10 mouse cellular contexts compared by ENCODE assay signal in genomic region chr15:32042173-32042572, GRCm38 (mm10).
A peak's percentile ranks its signal among the peaks of the same experiment; 100 is the strongest.
DNase-seq lines count a peak whose midpoint lies in the region; ATAC-seq lines count a peak whose summit lies in the region.
"Had no signal": no experiment of that assay in that cellular context is flagged by ENCODE, and none has a peak within 500 bp of the region (broad histone marks: within the 10 kb centered on the region; RNA-seq: fewer than 3 reads in every experiment).

No protein-coding gene starts in this region.

- DNase-seq in cerebellum, postnatal 14 days: no peak
- peak; percentile 14 for DNase-seq in gastrocnemius, postnatal 25 days
- DNase-seq in lung, postnatal 4 days: peak; percentile 39 to 74
- no peak for DNase-seq in right cerebral cortex, adult 18-20 months
- DNase-seq in right cerebral cortex, adult 2 months (ENCODE audit: low spot score in 2 of 2): no peak
- DNase-seq in cerebellum, adult 8-10 months: no peak
- DNase-seq: adrenal gland, postnatal 14 days had no signal

- 0 out of 2 replicates have a peak, but pooled peaks have one; percentile 9 for ATAC-seq in cerebellum, adult (ENCODE audit: insufficient number of reproducible peaks, low FRiP score, low TSS enrichment)
- peak; percentile 81; the same call in 1 of the 2 replicates for ATAC-seq in kidney, embryonic 14.5 days (ENCODE audit: low FRiP score, low TSS enrichment)

- H3K9me3 ChIP-seq in kidney, embryonic 14.5 days (ENCODE audit: control insufficient read depth, low read length): no peaks in the 10 kb centered on the region
- H3K9me3 ChIP-seq: midbrain, embryonic 10.5 days had no signal

- H3K4me3 ChIP-seq in kidney, embryonic 14.5 days (ENCODE audit: low read length): no peak overlapping the region
- H3K4me3 ChIP-seq: midbrain, embryonic 10.5 days had no signal

- H3K27ac ChIP-seq in kidney, embryonic 14.5 days (ENCODE audit: low read depth, low read length): peak overlapping the region; percentile 2; the same call in 1 of the 2 replicates
- H3K27ac ChIP-seq: midbrain, embryonic 10.5 days had no signal

- H3K4me1 ChIP-seq in kidney, embryonic 14.5 days (ENCODE audit: control insufficient read depth, insufficient read depth, low read length): no peaks in the 10 kb centered on the region
- H3K4me1 ChIP-seq: midbrain, embryonic 10.5 days had no signal

- 6% methylated on average over 4 of the region's 4 CpGs for WGBS in kidney, embryonic 14.5 days

- H3K4me2 ChIP-seq in kidney, embryonic 14.5 days (replicated peaks; ENCODE audit: low read depth, low read length): no peak overlapping the region

- no peaks in the 10 kb centered on the region for H3K27me3 ChIP-seq in kidney, embryonic 14.5 days (ENCODE audit: control insufficient read depth, insufficient read depth, low read length)

- H3K9ac ChIP-seq in kidney, embryonic 14.5 days (ENCODE audit: low read depth, low read length): no peak overlapping the region

- H3K36me3 ChIP-seq in kidney, embryonic 14.5 days (ENCODE audit: control insufficient read depth, insufficient read depth, low read length): no peaks in the 10 kb centered on the region
- H3K36me3 ChIP-seq: midbrain, embryonic 10.5 days had no signal

Comparison
In these comparisons a context has a peak if more than half of its experiments do, and no peak if none do; other contexts are left out.
1. DNase-seq: peak in gastrocnemius, postnatal 25 days (single experiment) and lung, postnatal 4 days (2 of 2); none in cerebellum, postnatal 14 days (0 of 2), right cerebral cortex, adult 18-20 months (single experiment), right cerebral cortex, adult 2 months (0 of 2) and cerebellum, adult 8-10 months (single experiment).